Mouse (Mus musculus) neural tube, embryonic 15.5 days (tissue): ENCODE measurements around the gene Ankrd11. TPM values are rescaled to one million over a fixed set of nuclear protein-coding genes. Genes with fewer than 3 reads are reported as not detected.
A peak's percentile ranks its signal among the peaks of the same experiment; 100 is the strongest.

ENCODE experiments used
- ATAC-seq: fragments of 200-750 bp; cut with Nextera tagmentation; 2 replicates; pipeline ENCODE4 v1.8.0; 2017; ENCODE audit warnings: mild to moderate bottlenecking, moderate TSS enrichment, moderate library complexity; ENCODE audit not compliant: low FRiP score
- H3K27ac ChIP-seq: fragments of 300-500 bp; sonication (generic); replicated peaks from 2 replicates; pipeline ENCODE4 v1.5.1; 2015; ENCODE audit warnings: mild to moderate bottlenecking, inconsistent platforms
- H3K27me3 ChIP-seq: fragments of 300-500 bp; sonication (generic); replicated peaks from 2 replicates; pipeline ENCODE4 v1.6.1; 2015; ENCODE audit warnings: inconsistent platforms
- H3K36me3 ChIP-seq: fragments of 300-500 bp; sonication (generic); 2 replicates; pipeline ENCODE4 v1.6.1; 2015; ENCODE audit warnings: inconsistent platforms
- H3K4me1 ChIP-seq: fragments of 300-500 bp; sonication (generic); 2 replicates; pipeline ENCODE4 v1.6.1; 2015; ENCODE audit warnings: inconsistent platforms
- H3K4me2 ChIP-seq: fragments of 300-500 bp; sonication (generic); 2 replicates; pipeline ENCODE4 v1.6.1; 2015; ENCODE audit warnings: inconsistent platforms, mild to moderate bottlenecking, moderate library complexity
- H3K4me3 ChIP-seq: fragments of 300-500 bp; sonication (generic); replicated peaks from 2 replicates; pipeline ENCODE4 v1.5.1; 2015; ENCODE audit warnings: mild to moderate bottlenecking, inconsistent platforms
- H3K9ac ChIP-seq: fragments of 300-500 bp; sonication (generic); replicated peaks from 2 replicates; pipeline ENCODE4 v1.6.1; 2015; ENCODE audit warnings: mild to moderate bottlenecking, inconsistent platforms
- H3K9me3 ChIP-seq: fragments of 300-500 bp; sonication (generic); replicated peaks from 2 replicates; pipeline ENCODE4 v1.6.1; 2016; ENCODE audit warnings: inconsistent platforms
- WGBS: fragments of 180-500 bp; shearing (Covaris S2); methylation state at CpG from one replicate; pipeline ENCODE4 v1.1.7; 2015; ENCODE audit warnings: mixed read lengths; 5-methylcytosine and 5-hydroxymethylcytosine counted together
- polyA plus RNA-seq: library from polyadenylated mRNA; unstranded; fragments of >200 nt; fragmentation: Nextera tagmentation; extraction: Ambion mirVana; gene quantifications from 2 replicates; pipeline ENCODE4 v1.2.1, GENCODE M21; 2015

Gene Ankrd11
- polyA plus RNA-seq, 1 experiment from 2014 or later: 59.9 TPM

GRCm38 (mm10) chr8:122933973-122934372 lies 108.1 kb downstream of the Ankrd11 start:
- Histone ChIP-seq H3K4me2 (no peak overlapping the region), H3K9me3 (no peaks in the 10 kb centered on the region), H3K9ac (no peak overlapping the region), H3K36me3 (no peaks in the 10 kb centered on the region), H3K4me3 (no peak overlapping the region), H3K27me3 (no peaks in the 10 kb centered on the region), H3K4me1 (peaks cover 50% of the 10 kb centered on the region), H3K27ac (no peak overlapping the region)
- ATAC-seq: no peak

- Histone ChIP-seq H3K4me1 (peaks cover 37% of the 10 kb centered on the region), H3K27ac (no peak overlapping the region)
- 92% methylated on average over 2 of the region's 2 CpGs for WGBS
Observed at GRCm38 (mm10) chr8:122932561-122932959, 109.5 kb downstream of the Ankrd11 start.

GRCm38 (mm10) chr8:122931834-122932560 lies 110.1 kb downstream of the Ankrd11 start:
- Histone ChIP-seq H3K36me3 (no peaks in the 10 kb centered on the region), H3K4me2 (no peak overlapping the region), H3K4me1 (peaks cover 37% of the 10 kb centered on the region), H3K27ac (0 out of 2 replicates have a peak overlapping the region, but pooled peaks have one; percentile 10), H3K9ac (no peak overlapping the region), H3K4me3 (no peak overlapping the region), H3K9me3 (no peaks in the 10 kb centered on the region), H3K27me3 (no peaks in the 10 kb centered on the region)
- WGBS: 67% methylated on average over 3 of the region's 3 CpGs
- ATAC-seq: no peak

More at GRCm38 (mm10) chr8:122932561-122932959, 109.5 kb downstream of the Ankrd11 start:
- H3K9ac ChIP-seq: no peak overlapping the region
- H3K36me3 ChIP-seq: no peaks in the 10 kb centered on the region
- H3K27me3 ChIP-seq: no peaks in the 10 kb centered on the region
- no peak for ATAC-seq
- no peak overlapping the region for H3K4me2 ChIP-seq
- no peak overlapping the region for H3K4me3 ChIP-seq
- no peaks in the 10 kb centered on the region for H3K9me3 ChIP-seq

GRCm38 (mm10) chr8:122928631-122929224 lies 113.3 kb downstream of the Ankrd11 start:
- 84% methylated on average over 7 of the region's 7 CpGs for WGBS

GRCm38 (mm10) chr8:122927841-122928240 lies 114.2 kb downstream of the Ankrd11 start:
- H3K4me1 ChIP-seq: peaks cover 22% of the 10 kb centered on the region
- no peaks in the 10 kb centered on the region for H3K9me3 ChIP-seq
- 81% methylated on average over 3 of the region's 3 CpGs for WGBS
- H3K27ac ChIP-seq: no peak overlapping the region
- no peak overlapping the region for H3K4me2 ChIP-seq
- H3K36me3 ChIP-seq: no peaks in the 10 kb centered on the region
- ATAC-seq: no peak
- H3K4me3 ChIP-seq: no peak overlapping the region
- no peak overlapping the region for H3K9ac ChIP-seq
- H3K27me3 ChIP-seq: no peaks in the 10 kb centered on the region

More at GRCm38 (mm10) chr8:122928631-122929224, 113.3 kb downstream of the Ankrd11 start:
- no peak overlapping the region for H3K27ac ChIP-seq
- H3K4me2 ChIP-seq: no peak overlapping the region
- H3K9me3 ChIP-seq: no peaks in the 10 kb centered on the region
- ATAC-seq: no peak
- no peak overlapping the region for H3K4me3 ChIP-seq
- H3K36me3 ChIP-seq: no peaks in the 10 kb centered on the region
- H3K27me3 ChIP-seq: no peaks in the 10 kb centered on the region
- H3K9ac ChIP-seq: no peak overlapping the region
- peaks cover 19% of the 10 kb centered on the region for H3K4me1 ChIP-seq

GRCm38 (mm10) chr8:122926782-122927181 lies 115.3 kb downstream of the Ankrd11 start:
- Histone ChIP-seq H3K9ac (no peak overlapping the region), H3K27ac (no peak overlapping the region), H3K9me3 (no peaks in the 10 kb centered on the region), H3K4me1 (peaks cover 23% of the 10 kb centered on the region), H3K4me2 (no peak overlapping the region), H3K36me3 (no peaks in the 10 kb centered on the region), H3K27me3 (no peaks in the 10 kb centered on the region), H3K4me3 (no peak overlapping the region)
- WGBS: 76% methylated on average over 7 of the region's 7 CpGs
- no peak for ATAC-seq

- H3K4me2 ChIP-seq: no peak overlapping the region
- no peak for ATAC-seq
- no peaks in the 10 kb centered on the region for H3K9me3 ChIP-seq
- WGBS: 90% methylated on average over 8 of the region's 8 CpGs
- no peak overlapping the region for H3K4me3 ChIP-seq
- no peaks in the 10 kb centered on the region for H3K27me3 ChIP-seq
- H3K4me1 ChIP-seq: peaks cover 27% of the 10 kb centered on the region
- no peak overlapping the region for H3K9ac ChIP-seq
- H3K27ac ChIP-seq: no peak overlapping the region
- H3K36me3 ChIP-seq: no peaks in the 10 kb centered on the region
Observed at GRCm38 (mm10) chr8:122925939-122926722, 115.9 kb downstream of the Ankrd11 start.

- Histone ChIP-seq H3K4me1 (peaks cover 44% of the 10 kb centered on the region), H3K4me3 (no peak overlapping the region), H3K4me2 (no peak overlapping the region), H3K27me3 (no peaks in the 10 kb centered on the region), H3K9ac (no peak overlapping the region), H3K36me3 (no peaks in the 10 kb centered on the region), H3K27ac (no peak overlapping the region; the same call in 1 of the 2 replicates), H3K9me3 (no peaks in the 10 kb centered on the region)
- no peak for ATAC-seq
- 73% methylated on average over 6 of the region's 6 CpGs for WGBS
Observed at GRCm38 (mm10) chr8:122924091-122924490, 118.0 kb downstream of the Ankrd11 start.

- Histone ChIP-seq H3K9me3 (no peaks in the 10 kb centered on the region), H3K36me3 (no peaks in the 10 kb centered on the region), H3K4me2 (no peak overlapping the region), H3K27ac (no peak overlapping the region), H3K4me1 (peaks cover 50% of the 10 kb centered on the region), H3K4me3 (no peak overlapping the region), H3K9ac (no peak overlapping the region), H3K27me3 (no peaks in the 10 kb centered on the region)
- ATAC-seq: no peak
- 62% methylated on average over 7 of the region's 7 CpGs for WGBS
Observed at GRCm38 (mm10) chr8:122923431-122924090, 118.5 kb downstream of the Ankrd11 start.

- peaks cover 56% of the 10 kb centered on the region for H3K4me1 ChIP-seq
- ATAC-seq: no peak
Observed at GRCm38 (mm10) chr8:122922945-122923344, 119.1 kb downstream of the Ankrd11 start.

GRCm38 (mm10) chr8:122920890-122921289 lies 121.2 kb downstream of the Ankrd11 start:
- Histone ChIP-seq H3K27ac (peak overlapping the region; percentile 46), H3K36me3 (no peaks in the 10 kb centered on the region), H3K4me1 (peaks cover 72% of the 10 kb centered on the region), H3K4me3 (no peak overlapping the region), H3K9ac (no peak overlapping the region; the same call in 1 of the 2 replicates), H3K27me3 (no peaks in the 10 kb centered on the region), H3K4me2 (peak overlapping the region; percentile 11; the same call in 1 of the 2 replicates), H3K9me3 (no peaks in the 10 kb centered on the region)
- ATAC-seq: no peak
- 52% methylated on average over 7 of the region's 7 CpGs for WGBS

More at GRCm38 (mm10) chr8:122922945-122923344, 119.1 kb downstream of the Ankrd11 start:
- H3K27ac ChIP-seq: no peak overlapping the region
- no peak overlapping the region for H3K4me3 ChIP-seq
- H3K27me3 ChIP-seq: no peaks in the 10 kb centered on the region
- no peaks in the 10 kb centered on the region for H3K36me3 ChIP-seq
- no peak overlapping the region for H3K9ac ChIP-seq
- no peaks in the 10 kb centered on the region for H3K9me3 ChIP-seq
- no peak overlapping the region for H3K4me2 ChIP-seq
- WGBS: 82% methylated on average over 3 of the region's 3 CpGs
